Mouse (Mus musculus): ENCODE measurements around the gene Zbtb5.
"Not testable (repeated sequence)": the region's sequence is repeated elsewhere in the genome, so short reads cannot be mapped to it uniquely, and the experiment has no call there.

Zbtb5 gene

GRCm38 (mm10) chr4:45011581-45012104 lies 569 bp downstream of the Zbtb5 start:
- peak; percentile 75 for DNase-seq (ENCODE audit: low read depth, low spot score)

GRCm38 (mm10) chr4:45010806-45011415 lies 1.3 kb downstream of the Zbtb5 start:
- DNase-seq (ENCODE audit: low read depth, low spot score) = no peak

- DNase-seq (ENCODE audit: low read depth, low spot score) = no peak
Measured at GRCm38 (mm10) chr4:45005452-45005851, 6.8 kb downstream of the Zbtb5 start.

- DNase-seq (ENCODE audit: low read depth, low spot score) = no peak
Measured at GRCm38 (mm10) chr4:45000001-45000400, 12.2 kb downstream of the Zbtb5 start.

GRCm38 (mm10) chr4:44998071-44998470 lies 14.1 kb downstream of the Zbtb5 start:
- no peak for DNase-seq (ENCODE audit: low read depth, low spot score)

GRCm38 (mm10) chr4:44994776-44995175 lies 17.4 kb downstream of the Zbtb5 start:
- no peak for DNase-seq (ENCODE audit: low read depth, low spot score)

GRCm38 (mm10) chr4:44993847-44994246 lies 18.4 kb downstream of the Zbtb5 start:
- no peak for DNase-seq (ENCODE audit: low read depth, low spot score)

GRCm38 (mm10) chr4:44993179-44993578 lies 19.0 kb downstream of the Zbtb5 start:
- DNase-seq (ENCODE audit: low read depth, low spot score) = not testable (repeated sequence)

GRCm38 (mm10) chr4:44992330-44992729 lies 19.9 kb downstream of the Zbtb5 start:
- not testable (repeated sequence) for DNase-seq (ENCODE audit: low read depth, low spot score)

GRCm38 (mm10) chr4:44990560-44990959 lies 21.7 kb downstream of the Zbtb5 start:
- no peak for DNase-seq (ENCODE audit: low read depth, low spot score)

GRCm38 (mm10) chr4:44983131-44983740 lies 29.0 kb downstream of the Zbtb5 start:
- DNase-seq (ENCODE audit: low read depth, low spot score) = no peak

- no peak for DNase-seq (ENCODE audit: low read depth, low spot score)
Measured at GRCm38 (mm10) chr4:44982440-44983130, 29.6 kb downstream of the Zbtb5 start.

GRCm38 (mm10) chr4:44981974-44982287 lies 30.3 kb downstream of the Zbtb5 start:
- DNase-seq (ENCODE audit: low read depth, low spot score) = no peak

- DNase-seq (ENCODE audit: low read depth, low spot score) = peak; percentile 88
Measured at GRCm38 (mm10) chr4:44981280-44981973, 30.8 kb downstream of the Zbtb5 start, which contains the start of gene Grhpr. TSS of gene Grhpr (plus strand) at chr4:44981395.

GRCm38 (mm10) chr4:44979794-44980338 lies 32.3 kb downstream of the Zbtb5 start:
- no peak for DNase-seq (ENCODE audit: low read depth, low spot score)

GRCm38 (mm10) chr4:44978175-44978574 lies 34.0 kb downstream of the Zbtb5 start:
- no peak for DNase-seq (ENCODE audit: low read depth, low spot score)

- DNase-seq (ENCODE audit: low read depth, low spot score) = no peak
Measured at GRCm38 (mm10) chr4:44976921-44977710, 35.1 kb downstream of the Zbtb5 start.

GRCm38 (mm10) chr4:44976026-44976615 lies 36.1 kb downstream of the Zbtb5 start:
- DNase-seq (ENCODE audit: low read depth, low spot score) = no peak

- DNase-seq (ENCODE audit: low read depth, low spot score) = no peak
Measured at GRCm38 (mm10) chr4:44974331-44974730, 37.9 kb downstream of the Zbtb5 start.

GRCm38 (mm10) chr4:44973871-44974270 lies 38.3 kb downstream of the Zbtb5 start:
- no peak for DNase-seq (ENCODE audit: low read depth, low spot score)

GRCm38 (mm10) chr4:44973450-44973849 lies 38.8 kb downstream of the Zbtb5 start:
- DNase-seq (ENCODE audit: low read depth, low spot score) = peak; percentile 88
